Mouse (Mus musculus) lung, postnatal 0 days (tissue): ENCODE results near the gene Slc22a2.
A peak's percentile ranks its signal among the peaks of the same experiment; 100 is the strongest.

ENCODE experiments used
- CTCF ChIP-seq: IDR thresholded peaks from 2 replicates; pipeline ENCODE4 v1.5.1; 2016; ENCODE audit warnings: antibody characterized with exemption, mild to moderate bottlenecking
- EP300 ChIP-seq: IDR thresholded peaks from 2 replicates; pipeline ENCODE4 v1.6.1; 2016; ENCODE audit warnings: antibody characterized with exemption, mild to moderate bottlenecking, control low read depth

GRCm38 (mm10) chr17:12534353-12535145 is 49.4 kb upstream of the Slc22a2 start:
- TF ChIP-seq EP300 (no peak), CTCF (peak; percentile 90)
